ENCODE assay signal across 9 mouse cellular contexts in genomic region chr11:99464836-99465235, GRCm38 (mm10). TPM values are rescaled to one million over a fixed set of nuclear protein-coding genes. Genes with fewer than 3 reads are reported as not detected.
DNase-seq lines count a peak whose midpoint lies in the region; ATAC-seq lines count a peak whose summit lies in the region.
"Had no signal": no experiment of that assay in that cellular context is flagged by ENCODE, and none has a peak within 500 bp of the region (broad histone marks: within the 10 kb centered on the region; RNA-seq: fewer than 3 reads in every experiment).

No protein-coding gene starts in this region.

- no peaks in the 10 kb centered on the region for H3K4me1 ChIP-seq in midbrain, embryonic 14.5 days (ENCODE audit: control insufficient read depth, insufficient read depth, low read length)
- H3K4me1 ChIP-seq in midbrain, embryonic 16.5 days (ENCODE audit: control insufficient read depth, insufficient read depth, low read length) = no peaks in the 10 kb centered on the region
- H3K4me1 ChIP-seq in forebrain, embryonic 16.5 days (replicated peaks; ENCODE audit: control insufficient read depth, insufficient read depth, low read length) = no peaks in the 10 kb centered on the region
- H3K4me1 ChIP-seq in limb, embryonic 11.5 days (ENCODE audit: control insufficient read depth, insufficient read depth, low read length) = no peaks in the 10 kb centered on the region

- H3K4me3 ChIP-seq in midbrain, embryonic 14.5 days (replicated peaks; ENCODE audit: low read depth, low read length) = no peak overlapping the region
- no peak overlapping the region for H3K4me3 ChIP-seq in midbrain, embryonic 16.5 days (ENCODE audit: low read depth, low read length)
- no peak overlapping the region for H3K4me3 ChIP-seq in forebrain, embryonic 16.5 days (replicated peaks; ENCODE audit: low read length)
- H3K4me3 ChIP-seq in limb, embryonic 11.5 days (ENCODE audit: low read depth, low read length) = no peak overlapping the region

- no peaks in the 10 kb centered on the region for H3K36me3 ChIP-seq in midbrain, embryonic 14.5 days (ENCODE audit: control insufficient read depth, insufficient read depth, low read length)
- H3K36me3 ChIP-seq in midbrain, embryonic 16.5 days (ENCODE audit: control insufficient read depth, insufficient read depth, low read length) = no peaks in the 10 kb centered on the region
- no peaks in the 10 kb centered on the region for H3K36me3 ChIP-seq in forebrain, embryonic 16.5 days (ENCODE audit: control insufficient read depth, insufficient read depth)
- no peaks in the 10 kb centered on the region for H3K36me3 ChIP-seq in limb, embryonic 11.5 days (ENCODE audit: control insufficient read depth, insufficient read depth, low read length)

- peak; percentile 95 for DNase-seq in midbrain, embryonic 14.5 days
- DNase-seq in c-Kit-negative CD71-positive TER-119-positive erythroid progenitor cells, embryonic 14.5 days (ENCODE audit: low read depth, low spot score) = peak; percentile 20
- DNase-seq in induced T-regulatory cell, adult 2 months (ENCODE audit: low read depth) = peak; percentile 84
- peak; percentile 93 for DNase-seq in limb, embryonic 11.5 days (ENCODE audit: low spot score)
- DNase-seq in retina, embryonic 14.5 days (ENCODE audit: low spot score) = peak; percentile 90
- DNase-seq in urinary bladder, adult 18-20 months (ENCODE audit: low spot score in 2 of 2) = peak; percentile 58 to 72

- no peak overlapping the region for H3K4me2 ChIP-seq in midbrain, embryonic 14.5 days (ENCODE audit: low read length)
- no peak overlapping the region for H3K4me2 ChIP-seq in midbrain, embryonic 16.5 days (ENCODE audit: low read length)
- no peak overlapping the region for H3K4me2 ChIP-seq in forebrain, embryonic 16.5 days (ENCODE audit: low read length)
- H3K4me2 ChIP-seq in limb, embryonic 11.5 days (ENCODE audit: low read depth, severe bottlenecking) = no peak overlapping the region

- no peak overlapping the region for H3K27ac ChIP-seq in midbrain, embryonic 14.5 days (replicated peaks; ENCODE audit: low read depth, low read length)
- H3K27ac ChIP-seq in midbrain, embryonic 16.5 days (ENCODE audit: low read length) = no peak overlapping the region
- H3K27ac ChIP-seq in forebrain, embryonic 16.5 days (ENCODE audit: low read length) = no peak overlapping the region
- H3K27ac ChIP-seq in limb, embryonic 11.5 days (replicated peaks; ENCODE audit: low read depth, low read length) = no peak overlapping the region

- no peak overlapping the region for H3K9ac ChIP-seq in midbrain, embryonic 14.5 days (replicated peaks; ENCODE audit: low read length)
- no peak overlapping the region for H3K9ac ChIP-seq in midbrain, embryonic 16.5 days (ENCODE audit: low read depth, low read length)
- H3K9ac ChIP-seq in forebrain, embryonic 16.5 days (replicated peaks; ENCODE audit: low read depth, low read length) = no peak overlapping the region
- H3K9ac ChIP-seq in limb, embryonic 11.5 days (ENCODE audit: low read length) = no peak overlapping the region

- H3K27me3 ChIP-seq in midbrain, embryonic 14.5 days (ENCODE audit: control insufficient read depth, insufficient read depth, low read length) = no peaks in the 10 kb centered on the region
- H3K27me3 ChIP-seq in midbrain, embryonic 16.5 days (ENCODE audit: control insufficient read depth, insufficient read depth, low read depth, low read length) = no peaks in the 10 kb centered on the region
- H3K27me3 ChIP-seq in forebrain, embryonic 16.5 days (replicated peaks; ENCODE audit: control insufficient read depth, insufficient read depth, low read length) = no peaks in the 10 kb centered on the region
- H3K27me3 ChIP-seq in limb, embryonic 11.5 days (ENCODE audit: control insufficient read depth, insufficient read depth, low read length) = no peaks in the 10 kb centered on the region

- WGBS in midbrain, embryonic 14.5 days = 5% methylated on average over 5 of the region's 5 CpGs
- WGBS in midbrain, embryonic 16.5 days = 5% methylated on average over 5 of the region's 5 CpGs
- WGBS in forebrain, embryonic 16.5 days = 7% methylated on average over 5 of the region's 5 CpGs
- 4% methylated on average over 5 of the region's 5 CpGs for WGBS in limb, embryonic 11.5 days

- no peak for ATAC-seq in midbrain, embryonic 14.5 days (ENCODE audit: low FRiP score, low TSS enrichment)
- ATAC-seq in midbrain, embryonic 16.5 days = no peak
- 0 out of 2 replicates have a peak, but pooled peaks have one; percentile 20 for ATAC-seq in forebrain, embryonic 16.5 days
- no peak for ATAC-seq in limb, embryonic 11.5 days (ENCODE audit: insufficient number of reproducible peaks, low FRiP score, low TSS enrichment, low read depth)

- no peaks in the 10 kb centered on the region for H3K9me3 ChIP-seq in midbrain, embryonic 14.5 days (ENCODE audit: control insufficient read depth, low read length)
- H3K9me3 ChIP-seq in midbrain, embryonic 16.5 days (replicated peaks; ENCODE audit: control insufficient read depth, low read length, poor library complexity, severe bottlenecking) = no peaks in the 10 kb centered on the region
- no peaks in the 10 kb centered on the region for H3K9me3 ChIP-seq in forebrain, embryonic 16.5 days (ENCODE audit: control insufficient read depth, low read length)
- no peaks in the 10 kb centered on the region for H3K9me3 ChIP-seq in limb, embryonic 11.5 days (ENCODE audit: control insufficient read depth, low read length)

RNA-seq across cellular contexts. Expression of gene Krt20, which starts 26.9 kb away (rescaled TPM):
- 0.11 TPM in 1 of 2 replicates, not detected in the other for polyA plus RNA-seq in midbrain, embryonic 14.5 days (2014; fragmentation: Nextera tagmentation; extraction: Ambion mirVana)
- 0.21 and 0.34 TPM in 2 replicates for polyA plus RNA-seq in midbrain, embryonic 16.5 days (2015; fragmentation: Nextera tagmentation; extraction: Ambion mirVana)
- polyA plus RNA-seq in forebrain, embryonic 16.5 days (2015; fragmentation: Nextera tagmentation; extraction: Ambion mirVana) = not detected in 2 replicates
- 0.32 and 0.44 TPM in 2 replicates for polyA plus RNA-seq in limb, embryonic 11.5 days (2014; fragmentation: Nextera tagmentation; extraction: Ambion mirVana)

RNA-seq across cellular contexts. Expression of gene Krt23, which starts 28.1 kb away (rescaled TPM):
- 0.39 TPM in 1 of 2 replicates, not detected in the other for polyA plus RNA-seq in midbrain, embryonic 14.5 days (2014; fragmentation: Nextera tagmentation; extraction: Ambion mirVana)
- 0.11 TPM in 1 of 2 replicates, not detected in the other for polyA plus RNA-seq in midbrain, embryonic 16.5 days (2015; fragmentation: Nextera tagmentation; extraction: Ambion mirVana)
- 0.15 TPM in 1 of 2 replicates, not detected in the other for polyA plus RNA-seq in forebrain, embryonic 16.5 days (2015; fragmentation: Nextera tagmentation; extraction: Ambion mirVana)
- 0.24 and 0.35 TPM in 2 replicates for polyA plus RNA-seq in limb, embryonic 11.5 days (2014; fragmentation: Nextera tagmentation; extraction: Ambion mirVana)

RNA-seq across cellular contexts. Expression of gene Krt12, which starts 42.8 kb away (rescaled TPM):
- polyA plus RNA-seq in midbrain, embryonic 14.5 days (2014; fragmentation: Nextera tagmentation; extraction: Ambion mirVana) = not detected in 2 replicates
- polyA plus RNA-seq in midbrain, embryonic 16.5 days (2015; fragmentation: Nextera tagmentation; extraction: Ambion mirVana) = 0.14 TPM in 1 of 2 replicates, not detected in the other
- polyA plus RNA-seq in forebrain, embryonic 16.5 days (2015; fragmentation: Nextera tagmentation; extraction: Ambion mirVana) = 0.18 and 0.24 TPM in 2 replicates
- not detected in 2 replicates for polyA plus RNA-seq in limb, embryonic 11.5 days (2014; fragmentation: Nextera tagmentation; extraction: Ambion mirVana)
- polyA plus RNA-seq: heart, embryonic 16.5 days had no signal

RNA-seq across cellular contexts. Expression of gene Krt39, which starts 56.3 kb away (rescaled TPM):
- polyA plus RNA-seq in midbrain, embryonic 14.5 days (2014; fragmentation: Nextera tagmentation; extraction: Ambion mirVana) = not detected in 2 replicates
- not detected in 2 replicates for polyA plus RNA-seq in midbrain, embryonic 16.5 days (2015; fragmentation: Nextera tagmentation; extraction: Ambion mirVana)
- polyA plus RNA-seq in forebrain, embryonic 16.5 days (2015; fragmentation: Nextera tagmentation; extraction: Ambion mirVana) = not detected in 2 replicates
- 0.12 TPM in 1 of 2 replicates, not detected in the other for polyA plus RNA-seq in limb, embryonic 11.5 days (2014; fragmentation: Nextera tagmentation; extraction: Ambion mirVana)
- polyA plus RNA-seq: heart, embryonic 16.5 days had no signal

Comparison
In these comparisons a context has a peak if more than half of its experiments do, and no peak if none do; other contexts are left out.
1. DNase-seq: peak in every context shown above with its lines; median percentile 95 in midbrain, embryonic 14.5 days; 93 in limb, embryonic 11.5 days; 90 in retina, embryonic 14.5 days; 84 in induced T-regulatory cell, adult 2 months; 65 in urinary bladder, adult 18-20 months; 20 in c-Kit-negative CD71-positive TER-119-positive erythroid progenitor cells, embryonic 14.5 days.